Mouse (Mus musculus): ENCODE results near the gene Kdm5b.

DNA sequence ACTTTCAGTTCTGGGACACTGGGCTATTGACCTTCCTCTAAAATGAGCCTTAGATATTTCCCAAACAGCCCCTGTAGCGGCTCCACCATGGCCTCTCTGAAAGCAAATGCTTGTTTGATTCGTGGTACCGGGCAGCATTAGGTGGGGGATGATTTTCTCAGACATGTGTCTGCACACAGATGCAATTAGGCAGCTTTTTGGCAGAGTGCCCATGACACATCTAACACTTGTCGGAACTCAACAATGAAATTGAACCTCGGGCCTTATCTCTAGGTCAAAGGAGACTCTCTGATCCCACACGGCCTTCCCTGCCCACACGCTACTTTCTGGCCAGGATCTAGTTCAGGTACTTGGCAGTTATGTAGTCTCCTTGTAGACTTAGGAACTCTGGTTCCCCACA, 98.9 kb downstream of the Kdm5b start:
- no peak for TF ChIP-seq CTCF (IDR thresholded peaks at IDR 0.05; ENCODE audit: low read depth, low read length)
- TF ChIP-seq GATA1 (IDR thresholded peaks at IDR 0.05; ENCODE audit: borderline replicate concordance, low read length): no peak
- no peak for TF ChIP-seq TAL1 (conservative IDR thresholded peaks at IDR 0.05; ENCODE audit: low read depth, low read length)

All from G1E (cell line).